Mouse (Mus musculus) intestine, embryonic 16.5 days (tissue): ENCODE results near the gene Hist1h2br. TPM values are rescaled to one million over a fixed set of nuclear protein-coding genes. Genes with fewer than 3 reads are reported as not detected.
"Not testable (repeated sequence)": the region's sequence is repeated elsewhere in the genome, so short reads cannot be mapped to it uniquely, and the experiment has no call there.

Experiments
- ATAC-seq: fragments of 200-750 bp; cut with Nextera tagmentation; 2 replicates; pipeline ENCODE4 v1.8.0; 2017; ENCODE audit warnings: moderate TSS enrichment, moderate library complexity
- H3K27ac ChIP-seq: fragments of 300-500 bp; sonication (generic); 2 replicates; pipeline ENCODE4 v1.5.1; 2014; ENCODE audit warnings: mild to moderate bottlenecking, low read length
- H3K27me3 ChIP-seq: fragments of 300-500 bp; sonication (generic); replicated peaks from 2 replicates; pipeline ENCODE4 v1.6.1; 2014; ENCODE audit warnings: low read length, control low read depth, mixed read lengths; ENCODE audit not compliant: control insufficient read depth, insufficient read depth
- H3K36me3 ChIP-seq: fragments of 300-500 bp; sonication (generic); 2 replicates; pipeline ENCODE4 v1.6.1; 2014; ENCODE audit warnings: low read length, control low read depth; ENCODE audit not compliant: control insufficient read depth, insufficient read depth
- H3K4me1 ChIP-seq: fragments of 300-500 bp; sonication (generic); 2 replicates; pipeline ENCODE4 v1.6.1; 2014; ENCODE audit warnings: low read length, control low read depth, mixed read lengths; ENCODE audit not compliant: control insufficient read depth, insufficient read depth
- H3K4me2 ChIP-seq: fragments of 300-500 bp; sonication (generic); 2 replicates; pipeline ENCODE4 v1.6.1; 2014; ENCODE audit warnings: low read depth, low read length, control low read depth
- H3K4me3 ChIP-seq: fragments of 300-500 bp; sonication (generic); 2 replicates; pipeline ENCODE4 v1.5.1; 2014; ENCODE audit warnings: mild to moderate bottlenecking, low read length
- H3K9ac ChIP-seq: fragments of 300-500 bp; sonication (generic); 2 replicates; pipeline ENCODE4 v1.6.1; 2014; ENCODE audit warnings: low read depth, low read length
- H3K9me3 ChIP-seq: fragments of 300-500 bp; sonication (generic); 2 replicates; pipeline ENCODE4 v1.6.1; 2016; ENCODE audit warnings: low read length, control low read depth; ENCODE audit not compliant: control insufficient read depth
- WGBS: fragments of 180-500 bp; shearing (Covaris S2); extraction: QIAGEN DNeasy Blood & Tissue Kit; methylation state at CpG from one replicate; pipeline ENCODE4 v1.1.7; 2014; 5-methylcytosine and 5-hydroxymethylcytosine counted together
- microRNA-seq: library from miRNA; unstranded; fragments of <30 nt; microRNA quantifications from one replicate; pipeline ENCODE4, GENCODE M21; 2016
- polyA plus RNA-seq: library from polyadenylated mRNA; unstranded; fragments of >200 nt; fragmentation: Nextera tagmentation; extraction: Ambion mirVana; gene quantifications from 2 replicates; pipeline ENCODE4 v1.2.1, GENCODE M21; 2015

Gene Hist1h2br
- polyA plus RNA-seq, 1 experiment from 2014 or later, result 15.5 TPM

- WGBS, result 76% methylated on average over 3 of the region's 3 CpGs
- H3K36me3 ChIP-seq, H3K27ac ChIP-seq, H3K9me3 ChIP-seq, H3K4me1 ChIP-seq, H3K4me2 ChIP-seq, H3K4me3 ChIP-seq, H3K27me3 ChIP-seq, ATAC-seq, H3K9ac ChIP-seq: not testable (repeated sequence)
Measured at GRCm38 (mm10) chr13:21865503-21865902, 32.0 kb downstream of the Hist1h2br start.

- no peaks in the 10 kb centered on the region for H3K4me1 ChIP-seq
- no peaks in the 10 kb centered on the region for H3K36me3 ChIP-seq
- ATAC-seq, result no peak
- 80% methylated on average over 6 of the region's 6 CpGs for WGBS
- no peak overlapping the region for H3K4me3 ChIP-seq
- H3K9ac ChIP-seq, result no peak overlapping the region
- no peaks in the 10 kb centered on the region for H3K27me3 ChIP-seq
- no peaks in the 10 kb centered on the region for H3K9me3 ChIP-seq
- H3K27ac ChIP-seq, result no peak overlapping the region
- H3K4me2 ChIP-seq, result no peak overlapping the region
Measured at GRCm38 (mm10) chr13:21880735-21881134, 47.2 kb downstream of the Hist1h2br start.

GRCm38 (mm10) chr13:21881878-21882669 lies 48.5 kb downstream of the Hist1h2br start:
- 5% methylated on average over 27 of the region's 27 CpGs for WGBS
- H3K4me2 ChIP-seq, result peak overlapping the region; percentile 50
- ATAC-seq, result peak; percentile 88
- no peaks in the 10 kb centered on the region for H3K27me3 ChIP-seq
- H3K9me3 ChIP-seq, result no peaks in the 10 kb centered on the region
- H3K4me3 ChIP-seq, result peak overlapping the region; percentile 55
- H3K4me1 ChIP-seq, result no peaks in the 10 kb centered on the region
- 0 out of 2 replicates have a peak overlapping the region, but pooled peaks have one; percentile 55 for H3K9ac ChIP-seq
- H3K27ac ChIP-seq, result no peak overlapping the region
- H3K36me3 ChIP-seq, result no peaks in the 10 kb centered on the region

GRCm38 (mm10) chr13:21882760-21883405 lies 49.3 kb downstream of the Hist1h2br start:
- H3K9me3 ChIP-seq, result no peaks in the 10 kb centered on the region
- peak overlapping the region; percentile 50 for H3K4me2 ChIP-seq
- H3K27me3 ChIP-seq, result no peaks in the 10 kb centered on the region
- H3K4me1 ChIP-seq, result no peaks in the 10 kb centered on the region
- no peak overlapping the region for H3K27ac ChIP-seq
- 4% methylated on average over 13 of the region's 13 CpGs for WGBS
- ATAC-seq, result peak; percentile 85
- no peaks in the 10 kb centered on the region for H3K36me3 ChIP-seq
- H3K9ac ChIP-seq, result peak overlapping the region; percentile 32; the same call in 1 of the 2 replicates
- H3K4me3 ChIP-seq, result peak overlapping the region; percentile 55

GRCm38 (mm10) chr13:21883407-21883806 lies 49.9 kb downstream of the Hist1h2br start:
- Histone ChIP-seq H3K36me3 (no peaks in the 10 kb centered on the region), H3K27me3 (no peaks in the 10 kb centered on the region), H3K9ac (peak overlapping the region; percentile 32; the same call in 1 of the 2 replicates), H3K9me3 (no peaks in the 10 kb centered on the region), H3K4me3 (peak overlapping the region; percentile 55), H3K4me2 (peak overlapping the region; percentile 50; the same call in 1 of the 2 replicates), H3K4me1 (no peaks in the 10 kb centered on the region), H3K27ac (no peak overlapping the region)
- no peak for ATAC-seq
- 43% methylated on average over 5 of the region's 5 CpGs for WGBS

GRCm38 (mm10) chr13:21884586-21884985 lies 51.0 kb downstream of the Hist1h2br start:
- Histone ChIP-seq H3K36me3 (no peaks in the 10 kb centered on the region), H3K9ac (no peak overlapping the region), H3K27ac (no peak overlapping the region), H3K4me2 (no peak overlapping the region), H3K4me1 (no peaks in the 10 kb centered on the region), H3K4me3 (no peak overlapping the region), H3K9me3 (no peaks in the 10 kb centered on the region), H3K27me3 (no peaks in the 10 kb centered on the region)
- 79% methylated on average over 4 of the region's 4 CpGs for WGBS
- no peak for ATAC-seq

Small RNA genes within 50 kb of the gene (microRNA-seq; reads per million reads assigned to microRNA genes)
- not detected for gene Gm19658
- not detected for gene Gm44346
- not detected for gene Gm44466

Other genes starting within 250 kb of the Hist1h2br start
- gene Olfr1362, start 219.7 kb upstream of the Hist1h2br start, polyA plus RNA-seq, result not detected in 2 replicates
- not detected in 2 replicates for gene Olfr11, start 191.2 kb upstream of the Hist1h2br start, polyA plus RNA-seq
- not detected in 2 replicates for gene Olfr1361, start 170.4 kb upstream of the Hist1h2br start, polyA plus RNA-seq
- not detected in 2 replicates for gene Olfr1360, start 156.3 kb upstream of the Hist1h2br start, polyA plus RNA-seq
- gene Olfr1359, start 135.6 kb upstream of the Hist1h2br start, polyA plus RNA-seq, result not detected in 2 replicates
- 2.3 and 2.5 TPM in 2 replicates for gene Hist1h2bl, start 117.6 kb upstream of the Hist1h2br start, polyA plus RNA-seq
- 10.9 and 17.9 TPM in 2 replicates for gene Hist1h2ai, start 117.3 kb upstream of the Hist1h2br start, polyA plus RNA-seq
- 4.8 and 9.5 TPM in 2 replicates for gene Hist1h3h, start 116.1 kb upstream of the Hist1h2br start, polyA plus RNA-seq
- gene Hist1h2bm, start 111.7 kb upstream of the Hist1h2br start, polyA plus RNA-seq, result 1.7 and 3.5 TPM in 2 replicates
- gene Hist1h4j, start 98.7 kb upstream of the Hist1h2br start, polyA plus RNA-seq, result 0.66 and 2.1 TPM in 2 replicates
- gene Hist1h4k, start 83.2 kb upstream of the Hist1h2br start, polyA plus RNA-seq, result 4.0 and 4.7 TPM in 2 replicates
- 13.0 and 13.5 TPM in 2 replicates for gene Hist1h2ak, start 79.9 kb upstream of the Hist1h2br start, polyA plus RNA-seq
- 1.9 and 2.5 TPM in 2 replicates for gene Hist1h2bn, start 79.6 kb upstream of the Hist1h2br start, polyA plus RNA-seq
- 10.0 and 14.9 TPM in 2 replicates for gene Hist1h1b, start 53.1 kb upstream of the Hist1h2br start, polyA plus RNA-seq
- 53.6 and 66.8 TPM in 2 replicates for gene Hist1h3i, start 50.4 kb upstream of the Hist1h2br start, polyA plus RNA-seq
- 3.8 and 4.1 TPM in 2 replicates for gene Hist1h2an, start 46.5 kb upstream of the Hist1h2br start, polyA plus RNA-seq
- gene Hist1h2bp, start 46.3 kb upstream of the Hist1h2br start, polyA plus RNA-seq, result 1.5 and 1.7 TPM in 2 replicates
- 13.4 and 17.9 TPM in 2 replicates for gene Hist1h2bq, start 23.5 kb upstream of the Hist1h2br start, polyA plus RNA-seq
- not detected in 2 replicates for gene Hist1h2ao, start 23.3 kb upstream of the Hist1h2br start, polyA plus RNA-seq
- gene Hist1h4m, start 22.0 kb upstream of the Hist1h2br start, polyA plus RNA-seq, result 1.0 TPM in 1 of 2 replicates, not detected in the other
- 5.7 and 9.6 TPM in 2 replicates for gene Hist1h4n, start 1.5 kb upstream of the Hist1h2br start, polyA plus RNA-seq
- 2,307 and 2,693 TPM in 2 replicates for gene Hist1h2ap, start 236 bp upstream of the Hist1h2br start, polyA plus RNA-seq
- 4.4 and 4.7 TPM in 2 replicates for gene Zfp184, start 111.4 kb downstream of the Hist1h2br start, polyA plus RNA-seq
- 0.10 TPM in 1 of 2 replicates, not detected in the other for gene Pom121l2, start 147.5 kb downstream of the Hist1h2br start, polyA plus RNA-seq
- 1.4 and 2.0 TPM in 2 replicates for gene Prss16, start 176.0 kb downstream of the Hist1h2br start, polyA plus RNA-seq
- gene Hist1h2ah, start 201.8 kb downstream of the Hist1h2br start, polyA plus RNA-seq, result 4.6 and 5.1 TPM in 2 replicates
- gene Hist1h2bk, start 202.1 kb downstream of the Hist1h2br start, polyA plus RNA-seq, result 1.8 and 2.9 TPM in 2 replicates
- 18.8 and 22.0 TPM in 2 replicates for gene Hist1h4i, start 207.6 kb downstream of the Hist1h2br start, polyA plus RNA-seq
- 17.4 and 30.0 TPM in 2 replicates for gene Hist1h2ag, start 209.2 kb downstream of the Hist1h2br start, polyA plus RNA-seq
- 4.7 and 7.7 TPM in 2 replicates for gene Hist1h2bj, start 209.5 kb downstream of the Hist1h2br start, polyA plus RNA-seq